Mouse (Mus musculus) heart, adult 2 months (tissue): Measurements from ENCODE around the gene Ank3. TPM values are rescaled to one million over a fixed set of nuclear protein-coding genes. Genes with fewer than 3 reads are reported as not detected.

Source experiments
- DNase-seq, 2 experiments: peaks; one replicate each; pipeline ENCODE4 v3.0.0; 2021
- H3K27ac ChIP-seq: fragments of 200-600 bp; 2 replicates; pipeline ENCODE4 v1.8.1; 2022
- H3K27me3 ChIP-seq: fragments of 200-500 bp; 2 replicates; pipeline ENCODE4 v1.6.1; 2012; ENCODE audit warnings: mild to moderate bottlenecking, low read length, inconsistent platforms, mixed read lengths; ENCODE audit not compliant: control insufficient read depth, insufficient read depth
- H3K36me3 ChIP-seq: fragments of 200-500 bp; 2 replicates; pipeline ENCODE4 v1.6.1; 2012; ENCODE audit warnings: low read length, inconsistent platforms; ENCODE audit not compliant: control insufficient read depth, insufficient read depth
- H3K4me1 ChIP-seq: fragments of 200-500 bp; 2 replicates; pipeline ENCODE4 v1.6.1; 2011; ENCODE audit warnings: low read length; ENCODE audit not compliant: control insufficient read depth, insufficient read depth
- H3K4me3 ChIP-seq: fragments of 200-600 bp; 2 replicates; pipeline ENCODE4 v1.8.1; 2022
- H3K79me2 ChIP-seq: fragments of 200-500 bp; replicated peaks from 2 replicates; pipeline ENCODE4 v1.6.1; 2012; ENCODE audit warnings: mild to moderate bottlenecking, inconsistent platforms, low read length, moderate library complexity, mixed read lengths; ENCODE audit not compliant: control insufficient read depth, insufficient read depth
- H3K9ac ChIP-seq: fragments of 200-500 bp; 2 replicates; pipeline ENCODE4 v1.6.1; 2012; ENCODE audit warnings: low read depth, mild to moderate bottlenecking, control low read depth, inconsistent platforms, low read length, mixed read lengths
- CTCF ChIP-seq: fragments of 200-600 bp; IDR thresholded peaks from 2 replicates; pipeline ENCODE4 v1.8.1; 2022; ENCODE audit warnings: antibody characterized with exemption, mild to moderate bottlenecking, moderate library complexity
- EP300 ChIP-seq: fragments of 200-500 bp; IDR thresholded peaks from 2 replicates; pipeline ENCODE4 v1.6.1; 2011; ENCODE audit warnings: low read depth, low read length, control low read depth; ENCODE audit not compliant: insufficient read depth
- POLR2A ChIP-seq: fragments of 200-500 bp; IDR thresholded peaks from 2 replicates; pipeline ENCODE4 v1.6.1; 2011; ENCODE audit warnings: mild to moderate bottlenecking, low read depth, low read length, control low read depth; ENCODE audit not compliant: insufficient read depth
- WGBS: fragments of 180-500 bp; shearing (Covaris S2); methylation state at CpG from one replicate; pipeline ENCODE4 v1.1.7; 2018; 5-methylcytosine and 5-hydroxymethylcytosine counted together
- intact Hi-C: fragments of 180-260 bp; cut with DNase I; formaldehyde crosslinking; loops from one replicate; pipeline ENCODE4 v1.15.1; 2025
- polyA plus RNA-seq: library from polyadenylated mRNA; depleted of rRNA; stranded (reverse); fragments of >200 nt; gene quantifications from 2 replicates; pipeline ENCODE4 v1.2.3, GENCODE M21; 2012
- total RNA-seq, 2 experiments: library from RNA; stranded (reverse); gene quantifications; 2 replicates each; pipeline ENCODE4 v1.2.3; 2021

Gene Ank3
- total and polyA plus RNA-seq, 3 experiments, result 16.8 to 80.3 (median 64.6) TPM

- WGBS, result 11% methylated on average over 4 of the region's 4 CpGs
- peak overlapping the region; percentile 70 for H3K27ac ChIP-seq
- intact Hi-C loops, result loop anchor here (5.0 kb wide), 4 partner anchors 74 to 409 kb away; partner anchors contain the start of gene Ccdc6
- no peaks in the 10 kb centered on the region; the same call in 1 of the 2 replicates for H3K36me3 ChIP-seq
- DNase-seq, result peak; percentile 41 to 72
- peak overlapping the region; percentile 21; the same call in 1 of the 2 replicates for H3K4me3 ChIP-seq
- H3K4me1 ChIP-seq, result peaks cover 3% of the 10 kb centered on the region
- no peaks in the 10 kb centered on the region for H3K79me2 ChIP-seq
- TF ChIP-seq POLR2A (peak; percentile 77), CTCF (peak; percentile 45), EP300 (no peak)
- peak overlapping the region; percentile 84 for H3K9ac ChIP-seq
- H3K27me3 ChIP-seq, result no peaks in the 10 kb centered on the region
Observed at GRCm38 (mm10) chr10:69888399-69888798, 489.8 kb downstream of the Ank3 start.

GRCm38 (mm10) chr10:69889779-69890178 lies 491.2 kb downstream of the Ank3 start:
- DNase-seq, result peak in 1 of 2 experiments; percentile 46
- H3K36me3 ChIP-seq, result no peaks in the 10 kb centered on the region; the same call in 1 of the 2 replicates
- no peak overlapping the region for H3K4me3 ChIP-seq
- intact Hi-C loops, result loop anchor here (1.0 to 5.0 kb wide), 5 partner anchors 19 to 408 kb away; partner anchors contain the start of gene Ccdc6
- 18% methylated on average over 6 of the region's 6 CpGs for WGBS
- no peaks in the 10 kb centered on the region for H3K27me3 ChIP-seq
- no peak overlapping the region for H3K27ac ChIP-seq
- H3K79me2 ChIP-seq, result no peaks in the 10 kb centered on the region
- peak; percentile 76 for TF ChIP-seq CTCF
- no peak for TF ChIP-seq POLR2A
- no peak for TF ChIP-seq EP300
- H3K4me1 ChIP-seq, result peaks cover 3% of the 10 kb centered on the region
- no peak overlapping the region for H3K9ac ChIP-seq

GRCm38 (mm10) chr10:69890389-69890985 lies 491.9 kb downstream of the Ank3 start:
- Histone ChIP-seq H3K9ac (no peak overlapping the region), H3K79me2 (no peaks in the 10 kb centered on the region), H3K27ac (no peak overlapping the region), H3K4me1 (peaks cover 3% of the 10 kb centered on the region), H3K4me3 (no peak overlapping the region), H3K36me3 (no peaks in the 10 kb centered on the region; the same call in 1 of the 2 replicates), H3K27me3 (no peaks in the 10 kb centered on the region)
- TF ChIP-seq EP300, result no peak
- no peak for TF ChIP-seq CTCF
- TF ChIP-seq POLR2A, result no peak
- WGBS, result 68% methylated on average over 11 of the region's 11 CpGs
- intact Hi-C loops, result loop anchor here (1.0 kb wide), 1 partner anchor 20 kb away; no protein-coding TSS in a partner anchor
- no peak for DNase-seq

- Histone ChIP-seq H3K36me3 (no peaks in the 10 kb centered on the region; the same call in 1 of the 2 replicates), H3K9ac (no peak overlapping the region), H3K4me1 (peaks cover 3% of the 10 kb centered on the region), H3K27ac (no peak overlapping the region), H3K79me2 (no peaks in the 10 kb centered on the region; the same call in 1 of the 2 replicates), H3K27me3 (no peaks in the 10 kb centered on the region), H3K4me3 (no peak overlapping the region)
- no peak for TF ChIP-seq CTCF
- no peak for TF ChIP-seq EP300
- TF ChIP-seq POLR2A, result no peak
- intact Hi-C loops, result no loop called here
- 97% methylated on average over 18 of the region's 18 CpGs for WGBS
- DNase-seq, result no peak
Observed at GRCm38 (mm10) chr10:69892162-69892561, 493.6 kb downstream of the Ank3 start.

- H3K36me3 ChIP-seq, result no peaks in the 10 kb centered on the region
Observed at GRCm38 (mm10) chr10:69895606-69896005, 497.0 kb downstream of the Ank3 start.

GRCm38 (mm10) chr10:69897927-69898326 lies 499.4 kb downstream of the Ank3 start:
- no peaks in the 10 kb centered on the region for H3K36me3 ChIP-seq
- H3K27me3 ChIP-seq, result no peaks in the 10 kb centered on the region
- no peak overlapping the region for H3K9ac ChIP-seq
- DNase-seq, result no peak
- no peak overlapping the region for H3K27ac ChIP-seq
- intact Hi-C loops, result no loop called here
- peaks cover 1% of the 10 kb centered on the region; the same call in 1 of the 2 replicates for H3K4me1 ChIP-seq
- WGBS, result 50% methylated on average over 5 of the region's 5 CpGs
- no peak overlapping the region for H3K4me3 ChIP-seq
- H3K79me2 ChIP-seq, result no peaks in the 10 kb centered on the region; the same call in 1 of the 2 replicates
- TF ChIP-seq EP300 (no peak), CTCF (no peak), POLR2A (no peak)

More at GRCm38 (mm10) chr10:69895606-69896005, 497.0 kb downstream of the Ank3 start:
- intact Hi-C loops, result no loop called here
- TF ChIP-seq CTCF (no peak), POLR2A (no peak), EP300 (no peak)
- H3K4me3 ChIP-seq, result no peak overlapping the region
- WGBS, result 75% methylated on average over 9 of the region's 9 CpGs
- no peak for DNase-seq
- H3K79me2 ChIP-seq, result no peaks in the 10 kb centered on the region; the same call in 1 of the 2 replicates
- H3K4me1 ChIP-seq, result peaks cover 1% of the 10 kb centered on the region
- H3K9ac ChIP-seq, result no peak overlapping the region
- no peak overlapping the region for H3K27ac ChIP-seq
- H3K27me3 ChIP-seq, result no peaks in the 10 kb centered on the region
